In the genomic region with DNA sequence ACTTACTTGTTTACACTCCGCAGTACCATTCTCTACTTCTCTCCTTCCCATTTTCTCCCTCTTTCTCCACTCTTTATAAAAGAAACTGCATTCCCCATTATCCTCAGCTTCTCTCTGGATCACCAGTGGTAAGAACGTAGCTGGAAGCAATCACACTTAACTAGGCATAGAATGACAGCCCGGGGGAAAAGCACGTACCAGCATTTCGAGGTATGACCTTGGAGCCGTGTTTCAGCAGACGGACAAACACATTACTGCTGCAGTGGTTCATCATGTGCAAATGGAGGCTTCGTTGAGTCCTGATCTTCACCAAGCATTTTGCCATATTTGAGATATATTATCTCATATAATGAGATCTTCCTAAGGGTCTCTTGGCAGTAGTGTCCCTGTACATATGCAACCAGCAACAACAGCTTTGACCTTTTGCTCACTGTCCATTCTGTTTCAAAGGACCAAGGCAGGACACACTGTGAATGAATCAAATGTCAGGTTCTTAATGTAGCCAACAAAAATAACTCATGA, we compare ENCODE assay signal across 33 mouse cellular contexts. TPM values are rescaled to one million over a fixed set of nuclear protein-coding genes. Genes with fewer than 3 reads are reported as not detected.
DNase-seq lines count a peak whose midpoint lies in the region; ATAC-seq and TF ChIP-seq lines count a peak whose summit lies in the region.
"Had no signal": no experiment of that assay in that cellular context is flagged by ENCODE, and none has a peak within 500 bp of the region (broad histone marks: within the 10 kb centered on the region; RNA-seq: fewer than 3 reads in every experiment).

Gene 2310002L09Rik (minus strand): TSS at position 472 of the 522 bp plus-strand sequence.

- H3K9me3 ChIP-seq in kidney, embryonic 14.5 days (ENCODE audit: control insufficient read depth, low read length): no peaks in the 10 kb centered on the region
- H3K9me3 ChIP-seq: embryonic facial prominence, embryonic 15.5 days; heart, embryonic 13.5 days; kidney, embryonic 15.5 days; limb, embryonic 13.5 days; liver, embryonic 12.5 days; midbrain, embryonic 12.5 days had no signal

- 78% methylated on average over 8 of the region's 8 CpGs for WGBS in kidney, embryonic 14.5 days

- H3K4me3 ChIP-seq in gastrocnemius, adult 2 months: peak within 1 kb of the TSS; percentile 75
- H3K4me3 ChIP-seq in kidney, embryonic 14.5 days (ENCODE audit: low read length): no peak within 1 kb of the TSS
- H3K4me3 ChIP-seq: embryonic facial prominence, embryonic 15.5 days; heart, embryonic 13.5 days; kidney, embryonic 15.5 days; limb, embryonic 13.5 days; liver, embryonic 12.5 days; midbrain, embryonic 12.5 days had no signal

- H3K4me2 ChIP-seq in kidney, embryonic 14.5 days (replicated peaks; ENCODE audit: low read depth, low read length): no peak within 1 kb of the TSS
- H3K4me2 ChIP-seq: embryonic facial prominence, embryonic 15.5 days; heart, embryonic 13.5 days; kidney, embryonic 15.5 days; limb, embryonic 13.5 days; liver, embryonic 12.5 days; midbrain, embryonic 12.5 days had no signal

- no peaks in the 10 kb centered on the region for H3K36me3 ChIP-seq in kidney, embryonic 14.5 days (ENCODE audit: control insufficient read depth, insufficient read depth, low read length)
- H3K36me3 ChIP-seq: embryonic facial prominence, embryonic 15.5 days; heart, embryonic 13.5 days; kidney, embryonic 15.5 days; limb, embryonic 13.5 days; liver, embryonic 12.5 days; midbrain, embryonic 12.5 days had no signal

- no peak for ATAC-seq in kidney, embryonic 14.5 days (ENCODE audit: low FRiP score, low TSS enrichment)
- ATAC-seq: forebrain, embryonic 14.5 days; hindbrain, postnatal 0 days; intestine, embryonic 16.5 days; liver, embryonic 12.5 days had no signal

- H3K27me3 ChIP-seq in kidney, embryonic 14.5 days (ENCODE audit: control insufficient read depth, insufficient read depth, low read length): no peaks in the 10 kb centered on the region
- H3K27me3 ChIP-seq: embryonic facial prominence, embryonic 15.5 days; heart, embryonic 13.5 days; kidney, embryonic 15.5 days; limb, embryonic 13.5 days; liver, embryonic 12.5 days; midbrain, embryonic 12.5 days had no signal

- no peak for DNase-seq in heart, postnatal 25 days (ENCODE audit: low spot score)
- no peak for DNase-seq in heart, postnatal 14 days
- peak; percentile 44 for DNase-seq in gastrocnemius, adult 2 months
- no peak for DNase-seq in gastrocnemius, postnatal 36 days
- no peak for DNase-seq in thymus, postnatal 36 days
- DNase-seq in spleen, postnatal 10 days (ENCODE audit: low spot score in 2 of 2): no peak
- DNase-seq: adrenal gland, adult 2 months; cerebellum, adult 18-20 months; cerebellum, postnatal 25 days; kidney, postnatal 36 days; lung, adult 18-20 months; lung, postnatal 14 days; right cerebral cortex, postnatal 25 days; thymus, postnatal 14 days had no signal

- no peak within 1 kb of the TSS for H3K9ac ChIP-seq in kidney, embryonic 14.5 days (ENCODE audit: low read depth, low read length)
- H3K9ac ChIP-seq: embryonic facial prominence, embryonic 15.5 days; heart, embryonic 13.5 days; kidney, embryonic 15.5 days; limb, embryonic 13.5 days; liver, embryonic 12.5 days; midbrain, embryonic 12.5 days had no signal

- no peaks in the 10 kb centered on the region for H3K4me1 ChIP-seq in kidney, embryonic 14.5 days (ENCODE audit: control insufficient read depth, insufficient read depth, low read length)
- H3K4me1 ChIP-seq: embryonic facial prominence, embryonic 15.5 days; heart, embryonic 13.5 days; kidney, embryonic 15.5 days; limb, embryonic 13.5 days; liver, embryonic 12.5 days; midbrain, embryonic 12.5 days had no signal

- TF ChIP-seq CTCF in gastrocnemius, adult 2 months (IDR thresholded peaks at IDR 0.05): no peak

- intact Hi-C loops in heart, postnatal 25 days (cut with DNase I): no loop called here
- intact Hi-C loops in heart, postnatal 14 days (cut with DNase I): no loop called here
- intact Hi-C loops in gastrocnemius, adult 2 months (cut with DNase I): loop anchor here (2.0 kb wide), 1 partner anchor 30 kb away; no protein-coding TSS in a partner anchor
- intact Hi-C loops in gastrocnemius, postnatal 36 days (cut with DNase I): no loop called here

- peak within 1 kb of the TSS; percentile 93 for H3K27ac ChIP-seq in gastrocnemius, adult 2 months
- no peak within 1 kb of the TSS for H3K27ac ChIP-seq in kidney, embryonic 14.5 days (ENCODE audit: low read depth, low read length)
- H3K27ac ChIP-seq: embryonic facial prominence, embryonic 15.5 days; heart, embryonic 13.5 days; hindbrain, postnatal 0 days; kidney, embryonic 15.5 days; limb, embryonic 13.5 days; liver, embryonic 12.5 days; midbrain, embryonic 12.5 days had no signal

RNA-seq across cellular contexts. Expression of gene 2310002L09Rik, which starts in this region (rescaled TPM):
- total RNA-seq in heart, postnatal 25 days (2021): 10 to 100 TPM; 21.5 to 22.6 TPM
- 1 to 10 TPM; 4.0 to 7.1 TPM for total RNA-seq in heart, postnatal 14 days (2021)
- 100 to 1,000 TPM; 117 to 174 TPM for total RNA-seq in gastrocnemius, adult 2 months (2021)
- 100 to 1,000 TPM in 1 of 2 experiments, 10 to 100 TPM in 1; 85.8 to 106 TPM for total RNA-seq in gastrocnemius, postnatal 36 days (2021)
- 0.14 TPM in 1 of 2 replicates, not detected in the other for polyA plus RNA-seq in kidney, embryonic 14.5 days (2014; fragmentation: Nextera tagmentation; extraction: Ambion mirVana)
- total RNA-seq: adrenal gland, adult 2 months; hindbrain, postnatal 0 days; layer of hippocampus, adult 8-10 months; left cerebral cortex, postnatal 25 days; megakaryocyte, adult 5-6 weeks; MEL; neutrophil, adult 5-6 weeks had no signal
- polyA plus RNA-seq: adrenal gland, adult 2 months; C2C12; forebrain, embryonic 14.5 days; hindbrain, embryonic 11.5 days; hindbrain, postnatal 0 days; intestine, embryonic 16.5 days; liver, embryonic 12.5 days; midbrain, embryonic 12.5 days; spleen, adult 2 months; stomach, embryonic 14.5 days had no signal
